Mouse (Mus musculus) embryonic facial prominence, embryonic 11.5 days (tissue): ENCODE results near the gene Crtc1. TPM values are rescaled to one million over a fixed set of nuclear protein-coding genes. Genes with fewer than 3 reads are reported as not detected.
A peak's percentile ranks its signal among the peaks of the same experiment; 100 is the strongest.

Experiments
- ATAC-seq: fragments of 200-750 bp; cut with Nextera tagmentation; replicated peaks from 2 replicates; pipeline ENCODE4 v1.8.0; 2017; ENCODE audit warnings: low read depth; ENCODE audit not compliant: insufficient number of reproducible peaks, low FRiP score, low TSS enrichment
- DNase-seq: peaks from one replicate; pipeline ENCODE4 v3.0.0-alpha.2; 2015; ENCODE audit warnings: low spot score
- H3K27ac ChIP-seq: fragments of 300-500 bp; sonication (generic); replicated peaks from 2 replicates; pipeline ENCODE4 v1.5.1; 2014; ENCODE audit warnings: mild to moderate bottlenecking, low read depth, low read length, control low read depth
- H3K27me3 ChIP-seq: fragments of 300-500 bp; sonication (generic); 2 replicates; pipeline ENCODE4 v1.6.1; 2014; ENCODE audit warnings: mild to moderate bottlenecking, low read length, moderate library complexity, mixed read lengths; ENCODE audit not compliant: control insufficient read depth, insufficient read depth
- H3K36me3 ChIP-seq: fragments of 300-500 bp; sonication (generic); replicated peaks from 2 replicates; pipeline ENCODE4 v1.6.1; 2014; ENCODE audit warnings: low read depth, mild to moderate bottlenecking, low read length, moderate library complexity, mixed read lengths; ENCODE audit not compliant: control insufficient read depth, insufficient read depth
- H3K4me1 ChIP-seq: fragments of 300-500 bp; sonication (generic); 2 replicates; pipeline ENCODE4 v1.6.1; 2014; ENCODE audit warnings: low read length, mixed read lengths; ENCODE audit not compliant: control insufficient read depth, insufficient read depth
- H3K4me2 ChIP-seq: fragments of 300-500 bp; sonication (generic); 2 replicates; pipeline ENCODE4 v1.6.1; 2014; ENCODE audit warnings: low read depth, mild to moderate bottlenecking, control low read depth, low read length, moderate library complexity
- H3K4me3 ChIP-seq: fragments of 300-500 bp; sonication (generic); 2 replicates; pipeline ENCODE4 v1.5.1; 2014; ENCODE audit warnings: low read depth, low read length, control low read depth
- H3K9ac ChIP-seq: fragments of 300-500 bp; sonication (generic); replicated peaks from 2 replicates; pipeline ENCODE4 v1.6.1; 2014; ENCODE audit warnings: mild to moderate bottlenecking, control low read depth, low read length
- H3K9me3 ChIP-seq: fragments of 300-500 bp; sonication (generic); replicated peaks from 2 replicates; pipeline ENCODE4 v1.6.1; 2016; ENCODE audit warnings: mild to moderate bottlenecking, low read length, inconsistent platforms, mixed read lengths; ENCODE audit not compliant: control insufficient read depth
- WGBS: fragments of 180-500 bp; shearing (Covaris S2); extraction: QIAGEN DNeasy Blood & Tissue Kit; methylation state at CpG from one replicate; pipeline ENCODE4 v1.1.7; 2014; 5-methylcytosine and 5-hydroxymethylcytosine counted together
- polyA plus RNA-seq: library from polyadenylated mRNA; unstranded; fragments of >200 nt; fragmentation: Nextera tagmentation; extraction: Ambion mirVana; gene quantifications from 2 replicates; pipeline ENCODE4 v1.2.1, GENCODE M21; 2014

Gene Crtc1
- polyA plus RNA-seq, 1 experiment from 2014 or later, result 10.2 TPM

DNA sequence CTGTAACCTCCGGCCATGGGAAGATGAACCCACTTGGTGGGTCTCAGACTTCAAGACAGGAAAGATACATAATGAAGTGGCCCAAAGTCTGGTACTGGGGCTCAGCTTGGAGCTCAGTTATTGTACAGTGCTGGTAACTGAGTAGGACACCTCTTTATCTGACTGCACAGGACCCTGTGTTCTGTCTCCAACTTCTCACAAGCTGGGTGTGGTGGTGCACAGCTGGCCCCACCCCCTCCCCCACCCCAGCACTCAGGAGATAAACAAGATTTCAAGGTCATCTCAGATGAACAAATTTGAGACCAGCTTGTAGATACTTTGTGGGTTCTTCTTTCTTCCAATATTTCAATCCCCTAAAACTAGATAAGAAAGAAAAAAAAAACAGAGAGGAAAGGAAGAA, 83.3 kb downstream of the Crtc1 start:
- Histone ChIP-seq H3K9me3 (no peaks in the 10 kb centered on the region), H3K27ac (no peak overlapping the region)

GRCm38 (mm10) chr8:70354004-70354403, 85.4 kb downstream of the Crtc1 start:
- Histone ChIP-seq H3K27ac (no peak overlapping the region), H3K9ac (peak overlapping the region; percentile 61), H3K27me3 (no peaks in the 10 kb centered on the region), H3K9me3 (no peaks in the 10 kb centered on the region), H3K4me3 (peak overlapping the region; percentile 100), H3K4me1 (peaks cover 8% of the 10 kb centered on the region), H3K36me3 (no peaks in the 10 kb centered on the region; the same call in 1 of the 2 replicates), H3K4me2 (peak overlapping the region; percentile 60)
- no peak for ATAC-seq
- no peak for DNase-seq
- 61% methylated on average over 4 of the region's 4 CpGs for WGBS

More for the DNA sequence above, 83.3 kb downstream of the Crtc1 start:
- Histone ChIP-seq H3K4me3 (no peak overlapping the region), H3K36me3 (no peaks in the 10 kb centered on the region), H3K4me1 (peaks cover 8% of the 10 kb centered on the region), H3K27me3 (no peaks in the 10 kb centered on the region), H3K9ac (no peak overlapping the region), H3K4me2 (no peak overlapping the region)
- no peak for ATAC-seq
- 82% methylated on average over 1 of the region's 1 CpGs for WGBS
- no peak for DNase-seq

GRCm38 (mm10) chr8:70353194-70353817, 86.1 kb downstream of the Crtc1 start, which contains the start of gene Upf1:
Upf1 (minus strand) TSS chr8:70353278.
- Histone ChIP-seq H3K4me3 (peak within 1 kb of the TSS; percentile 100), H3K4me1 (peaks cover 8% of the 10 kb centered on the region), H3K4me2 (peak within 1 kb of the TSS; percentile 95), H3K27ac (peak within 1 kb of the TSS; percentile 81), H3K9ac (peak within 1 kb of the TSS; percentile 97), H3K36me3 (no peaks in the 10 kb centered on the region; the same call in 1 of the 2 replicates), H3K27me3 (no peaks in the 10 kb centered on the region), H3K9me3 (no peaks in the 10 kb centered on the region)
- DNase-seq, result peak; percentile 99
- ATAC-seq, result peak; percentile 76
- under 1% methylated on average over 45 of the region's 69 CpGs for WGBS

DNA sequence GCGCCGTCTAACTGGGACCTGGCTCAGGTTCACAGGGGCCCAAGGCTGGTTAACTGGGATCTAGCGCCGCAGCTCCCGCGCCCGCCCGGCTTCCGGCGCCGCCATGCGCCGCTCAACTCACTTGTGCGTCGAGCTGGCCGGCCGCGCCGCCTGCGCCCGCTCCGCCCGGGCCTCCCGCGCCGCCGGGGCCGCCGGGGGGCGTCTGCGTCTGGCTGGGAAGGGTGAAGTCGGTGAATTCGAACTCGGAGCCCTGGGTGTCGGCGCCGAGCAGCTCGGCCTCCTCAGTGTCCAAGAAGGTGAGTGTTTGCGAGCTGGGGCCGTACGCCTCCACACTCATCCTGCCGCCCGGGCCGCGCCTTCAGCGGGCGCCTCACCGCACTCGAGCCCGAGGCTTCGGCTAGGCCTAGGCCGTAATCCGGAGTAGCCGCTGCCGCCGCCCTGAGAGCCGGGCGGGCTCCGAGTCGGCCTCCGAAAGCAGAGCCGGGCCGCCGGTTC, 86.7 kb downstream of the Crtc1 start:
- Histone ChIP-seq H3K4me2 (peak overlapping the region; percentile 95), H3K27ac (peak overlapping the region; percentile 81), H3K27me3 (no peaks in the 10 kb centered on the region), H3K9ac (peak overlapping the region; percentile 97), H3K4me1 (peaks cover 8% of the 10 kb centered on the region), H3K4me3 (peak overlapping the region; percentile 100), H3K36me3 (no peaks in the 10 kb centered on the region; the same call in 1 of the 2 replicates), H3K9me3 (no peaks in the 10 kb centered on the region)
- under 1% methylated on average over 50 of the region's 64 CpGs for WGBS
- peak; percentile 29 for DNase-seq
- peak; percentile 16; the same call in 1 of the 2 replicates for ATAC-seq

GRCm38 (mm10) chr8:70352000-70352384, 87.4 kb downstream of the Crtc1 start:
- WGBS, result 19% methylated on average over 3 of the region's 3 CpGs
- H3K27ac ChIP-seq, result no peak overlapping the region
- no peaks in the 10 kb centered on the region for H3K9me3 ChIP-seq
- no peak for ATAC-seq
- peak overlapping the region; percentile 95 for H3K4me2 ChIP-seq
- peaks cover 8% of the 10 kb centered on the region for H3K4me1 ChIP-seq
- no peak for DNase-seq
- no peaks in the 10 kb centered on the region for H3K27me3 ChIP-seq
- peak overlapping the region; percentile 97 for H3K9ac ChIP-seq
- H3K36me3 ChIP-seq, result no peaks in the 10 kb centered on the region; the same call in 1 of the 2 replicates
- peak overlapping the region; percentile 100 for H3K4me3 ChIP-seq

DNA sequence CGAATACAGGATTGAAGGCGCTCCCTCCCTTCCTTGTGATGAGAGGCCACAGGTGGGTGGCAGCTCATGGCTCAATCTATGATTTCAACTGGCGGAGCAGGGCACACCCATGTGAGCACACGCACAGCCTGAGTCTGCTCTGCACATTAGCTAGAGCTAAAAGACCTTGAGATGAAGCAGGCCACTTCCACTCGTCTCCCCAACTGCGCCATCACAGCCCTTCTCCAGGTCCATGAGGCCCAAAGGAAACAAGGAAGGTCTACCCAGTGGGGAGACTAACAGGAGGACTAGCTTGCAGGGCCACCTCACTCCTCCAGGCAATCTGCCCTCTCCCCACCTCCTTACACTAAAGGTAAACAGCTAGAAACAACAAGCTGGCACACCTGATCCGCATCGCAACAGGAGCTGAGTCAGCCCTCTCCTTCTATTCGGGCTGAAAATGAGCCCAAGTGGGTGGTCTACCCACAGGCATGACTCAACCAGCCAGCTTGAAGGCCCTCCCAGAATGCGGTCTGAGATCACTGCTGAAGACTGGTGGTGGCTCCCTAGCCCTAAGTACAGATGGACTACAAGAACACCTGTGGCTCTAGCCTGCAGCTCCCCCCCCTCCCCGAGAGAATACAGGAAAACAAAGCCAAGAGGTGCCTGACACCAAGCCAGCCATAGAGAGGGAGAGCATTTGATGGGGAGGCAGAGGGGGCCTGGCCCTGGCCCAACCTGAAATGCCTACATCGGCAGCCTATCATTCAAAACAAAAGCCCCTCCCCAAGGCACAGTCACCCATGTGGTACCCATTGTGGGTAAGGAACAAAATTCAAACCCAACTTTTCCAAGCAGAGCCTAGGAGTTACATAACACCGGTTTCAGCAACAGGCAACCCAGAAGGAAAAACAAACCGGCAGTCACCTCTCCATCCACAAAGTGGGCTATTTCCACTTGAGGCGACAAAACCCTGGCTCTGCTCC, 88.1 kb downstream of the Crtc1 start:
- 55% methylated on average over 15 of the region's 15 CpGs for WGBS
- peak overlapping the region; percentile 97 for H3K9ac ChIP-seq
- H3K9me3 ChIP-seq, result no peaks in the 10 kb centered on the region
- no peak overlapping the region for H3K27ac ChIP-seq
- DNase-seq (peak; percentile 32), ATAC-seq (no peak)
- H3K4me3 ChIP-seq, result peak overlapping the region; percentile 100
- H3K27me3 ChIP-seq, result no peaks in the 10 kb centered on the region
- H3K36me3 ChIP-seq, result no peaks in the 10 kb centered on the region; the same call in 1 of the 2 replicates
- H3K4me1 ChIP-seq, result peaks cover 8% of the 10 kb centered on the region
- peak overlapping the region; percentile 95 for H3K4me2 ChIP-seq

DNA sequence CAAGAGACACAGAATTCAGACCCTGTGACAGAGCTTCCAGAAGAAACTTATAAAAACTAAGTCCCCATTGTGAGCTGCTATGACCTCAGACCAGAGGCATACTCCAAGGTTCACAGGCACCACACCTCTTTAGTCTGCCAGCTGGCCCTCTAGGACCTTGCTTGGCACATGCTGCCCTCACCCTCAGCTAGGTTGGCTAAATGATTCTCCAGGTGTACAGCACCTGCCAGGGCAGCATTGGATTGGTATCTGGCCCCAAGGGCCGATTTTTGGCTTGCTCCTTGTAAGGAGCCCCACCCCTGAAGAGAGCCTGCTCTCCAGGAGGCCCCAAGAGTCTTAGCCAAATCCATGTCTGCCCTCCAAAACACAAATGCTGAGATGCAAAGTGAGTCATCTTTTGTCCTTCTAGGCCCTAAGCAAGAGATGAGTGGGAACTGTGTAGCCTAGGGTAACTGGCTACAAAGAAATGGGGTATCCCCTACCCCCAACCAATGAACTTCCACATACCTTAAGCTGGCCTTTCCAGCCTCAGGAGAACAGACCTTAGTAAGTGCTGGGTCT, 91.4 kb downstream of the Crtc1 start:
- no peak overlapping the region for H3K27ac ChIP-seq
- H3K36me3 ChIP-seq, result no peaks in the 10 kb centered on the region; the same call in 1 of the 2 replicates
- 73% methylated on average over 1 of the region's 1 CpGs for WGBS
- no peak overlapping the region for H3K4me2 ChIP-seq
- H3K4me1 ChIP-seq, result peaks cover 9% of the 10 kb centered on the region
- H3K9ac ChIP-seq, result no peak overlapping the region
- DNase-seq (no peak), ATAC-seq (no peak)
- H3K9me3 ChIP-seq, result no peaks in the 10 kb centered on the region
- H3K27me3 ChIP-seq, result no peaks in the 10 kb centered on the region
- no peak overlapping the region for H3K4me3 ChIP-seq
